Mouse (Mus musculus) limb, embryonic 13.5 days (tissue): Measurements from ENCODE around the gene Mad1l1. TPM values are rescaled to one million over a fixed set of nuclear protein-coding genes. Genes with fewer than 3 reads are reported as not detected.
A peak's percentile ranks its signal among the peaks of the same experiment; 100 is the strongest.

Experiments
- ATAC-seq: fragments of 200-750 bp; cut with Nextera tagmentation; 2 replicates; pipeline ENCODE4 v1.8.0; 2017; ENCODE audit warnings: low read depth, moderate number of reproducible peaks, moderate TSS enrichment; ENCODE audit not compliant: low FRiP score
- H3K27ac ChIP-seq: fragments of 300-500 bp; sonication (generic); 2 replicates; pipeline ENCODE4 v1.5.1; 2015; ENCODE audit warnings: inconsistent platforms, mild to moderate bottlenecking, moderate library complexity
- H3K27me3 ChIP-seq: fragments of 300-500 bp; sonication (generic); 2 replicates; pipeline ENCODE4 v1.6.1; 2015; ENCODE audit warnings: mild to moderate bottlenecking, inconsistent platforms
- H3K36me3 ChIP-seq: fragments of 300-500 bp; sonication (generic); 2 replicates; pipeline ENCODE4 v1.6.1; 2015; ENCODE audit warnings: inconsistent platforms, mild to moderate bottlenecking, moderate library complexity
- H3K4me1 ChIP-seq: fragments of 300-500 bp; sonication (generic); 2 replicates; pipeline ENCODE4 v1.6.1; 2015; ENCODE audit warnings: inconsistent platforms
- H3K4me2 ChIP-seq: fragments of 300-500 bp; sonication (generic); replicated peaks from 2 replicates; pipeline ENCODE4 v1.6.1; 2015; ENCODE audit warnings: inconsistent platforms, mild to moderate bottlenecking, moderate library complexity
- H3K4me3 ChIP-seq: fragments of 300-500 bp; sonication (generic); 2 replicates; pipeline ENCODE4 v1.5.1; 2015; ENCODE audit warnings: moderate library complexity, mild to moderate bottlenecking, inconsistent platforms
- H3K9ac ChIP-seq: fragments of 300-500 bp; sonication (generic); 2 replicates; pipeline ENCODE4 v1.6.1; 2015; ENCODE audit warnings: mild to moderate bottlenecking, inconsistent platforms
- H3K9me3 ChIP-seq: fragments of 300-500 bp; sonication (generic); 2 replicates; pipeline ENCODE4 v1.6.1; 2016; ENCODE audit warnings: inconsistent platforms
- WGBS: fragments of 180-500 bp; shearing (Covaris S2); methylation state at CpG from one replicate; pipeline ENCODE4 v1.1.7; 2015; 5-methylcytosine and 5-hydroxymethylcytosine counted together
- polyA plus RNA-seq: library from polyadenylated mRNA; unstranded; fragments of >200 nt; fragmentation: Nextera tagmentation; extraction: Ambion mirVana; gene quantifications from 2 replicates; pipeline ENCODE4 v1.2.1, GENCODE M21; 2015

Mad1l1 gene
- polyA plus RNA-seq, 1 experiment from 2014 or later, result 52.6 TPM

DNA sequence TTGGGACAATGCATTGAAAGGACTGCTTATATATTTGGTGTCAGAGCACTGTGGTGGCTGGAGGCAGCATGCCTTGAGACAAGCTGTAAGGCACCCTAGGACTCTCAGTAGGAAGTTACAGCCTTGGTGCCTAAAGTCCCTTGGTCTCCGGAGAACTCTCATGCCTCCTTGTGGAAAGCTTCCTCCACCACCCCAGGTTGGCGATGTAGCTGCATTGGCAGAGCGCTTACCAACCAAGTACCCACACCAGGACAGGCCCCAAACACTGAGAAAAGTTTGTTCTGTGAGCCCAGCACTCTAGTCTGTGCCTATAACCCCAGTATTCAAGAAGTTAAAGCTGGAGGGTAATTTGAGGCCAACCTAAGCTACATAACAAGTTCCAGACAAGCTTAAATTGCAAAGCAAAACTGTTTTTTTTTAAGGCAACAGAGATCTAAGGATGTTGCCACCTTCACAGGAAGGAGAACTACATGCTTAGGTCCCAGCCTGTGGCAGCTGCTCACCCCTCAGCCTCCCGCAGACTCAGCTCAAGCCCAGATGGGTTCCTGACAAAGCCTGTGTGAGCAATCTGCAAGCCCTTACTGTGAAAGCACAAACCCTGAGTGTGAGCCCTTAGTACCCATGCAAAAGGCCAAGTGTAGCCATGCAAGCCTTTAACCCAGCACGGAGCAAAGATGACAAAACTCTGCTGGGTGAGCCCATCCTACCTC is 50.2 kb downstream of the Mad1l1 start:
- no peaks in the 10 kb centered on the region for H3K27me3 ChIP-seq
- H3K27ac ChIP-seq, result no peak overlapping the region; the same call in 1 of the 2 replicates
- H3K4me3 ChIP-seq, result no peak overlapping the region
- H3K36me3 ChIP-seq, result peaks cover 29% of the 10 kb centered on the region
- no peak for ATAC-seq
- 78% methylated on average over 5 of the region's 5 CpGs for WGBS
- H3K9me3 ChIP-seq, result no peaks in the 10 kb centered on the region
- H3K4me2 ChIP-seq, result no peak overlapping the region
- H3K4me1 ChIP-seq, result peaks cover 15% of the 10 kb centered on the region
- H3K9ac ChIP-seq, result 0 out of 2 replicates have a peak overlapping the region, but pooled peaks have one; percentile 3

DNA sequence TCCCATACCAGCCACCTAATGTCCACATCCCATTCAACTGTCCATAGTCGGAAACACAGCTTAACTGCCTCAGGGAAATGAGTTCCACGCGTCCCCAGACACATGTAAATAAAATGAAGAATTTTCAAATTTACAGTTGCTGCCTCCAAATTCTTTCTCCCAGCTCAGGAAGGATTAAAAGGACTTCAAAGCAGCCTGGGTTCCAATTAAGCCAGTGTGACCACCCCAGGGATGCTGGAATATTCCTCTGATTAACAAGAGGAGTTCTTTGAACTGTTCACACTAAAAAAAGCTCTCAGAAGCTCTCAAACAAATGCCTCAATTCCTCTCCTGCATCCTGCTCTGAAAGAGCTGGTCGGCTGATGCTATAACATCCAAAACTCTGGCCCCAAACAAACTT is 53.0 kb downstream of the Mad1l1 start:
- no peaks in the 10 kb centered on the region for H3K27me3 ChIP-seq
- H3K27ac ChIP-seq, result no peak overlapping the region
- no peak for ATAC-seq
- H3K9ac ChIP-seq, result no peak overlapping the region
- no peaks in the 10 kb centered on the region for H3K9me3 ChIP-seq
- H3K4me1 ChIP-seq, result peaks cover 15% of the 10 kb centered on the region
- H3K4me3 ChIP-seq, result no peak overlapping the region
- no peak overlapping the region for H3K4me2 ChIP-seq
- 26% methylated on average over 4 of the region's 4 CpGs for WGBS
- H3K36me3 ChIP-seq, result peaks cover 15% of the 10 kb centered on the region

DNA sequence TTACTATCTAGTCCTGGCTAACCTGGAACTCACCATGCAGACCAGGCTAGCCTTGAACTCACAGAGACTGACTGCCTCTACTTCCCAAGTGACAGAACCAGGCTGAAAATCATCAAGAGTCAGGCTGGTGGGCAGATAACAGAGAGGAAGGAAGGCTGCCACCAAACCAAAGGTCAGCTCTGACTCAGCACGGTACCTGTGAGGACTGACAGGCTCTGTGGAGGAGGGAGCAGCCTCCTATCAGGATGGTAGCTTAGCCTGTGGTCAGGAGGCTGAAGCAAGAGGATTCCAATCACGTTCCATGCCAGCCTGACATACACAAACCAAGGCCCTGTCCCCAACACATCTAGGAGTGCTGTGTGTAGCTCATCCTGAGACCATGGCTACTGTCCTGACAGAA is 54.3 kb downstream of the Mad1l1 start:
- Histone ChIP-seq H3K4me3 (no peak overlapping the region), H3K4me2 (no peak overlapping the region), H3K9me3 (no peaks in the 10 kb centered on the region), H3K9ac (no peak overlapping the region), H3K27me3 (no peaks in the 10 kb centered on the region), H3K36me3 (peaks cover 15% of the 10 kb centered on the region), H3K4me1 (peaks cover 15% of the 10 kb centered on the region), H3K27ac (no peak overlapping the region)
- 87% methylated on average over 2 of the region's 2 CpGs for WGBS
- ATAC-seq, result no peak

DNA sequence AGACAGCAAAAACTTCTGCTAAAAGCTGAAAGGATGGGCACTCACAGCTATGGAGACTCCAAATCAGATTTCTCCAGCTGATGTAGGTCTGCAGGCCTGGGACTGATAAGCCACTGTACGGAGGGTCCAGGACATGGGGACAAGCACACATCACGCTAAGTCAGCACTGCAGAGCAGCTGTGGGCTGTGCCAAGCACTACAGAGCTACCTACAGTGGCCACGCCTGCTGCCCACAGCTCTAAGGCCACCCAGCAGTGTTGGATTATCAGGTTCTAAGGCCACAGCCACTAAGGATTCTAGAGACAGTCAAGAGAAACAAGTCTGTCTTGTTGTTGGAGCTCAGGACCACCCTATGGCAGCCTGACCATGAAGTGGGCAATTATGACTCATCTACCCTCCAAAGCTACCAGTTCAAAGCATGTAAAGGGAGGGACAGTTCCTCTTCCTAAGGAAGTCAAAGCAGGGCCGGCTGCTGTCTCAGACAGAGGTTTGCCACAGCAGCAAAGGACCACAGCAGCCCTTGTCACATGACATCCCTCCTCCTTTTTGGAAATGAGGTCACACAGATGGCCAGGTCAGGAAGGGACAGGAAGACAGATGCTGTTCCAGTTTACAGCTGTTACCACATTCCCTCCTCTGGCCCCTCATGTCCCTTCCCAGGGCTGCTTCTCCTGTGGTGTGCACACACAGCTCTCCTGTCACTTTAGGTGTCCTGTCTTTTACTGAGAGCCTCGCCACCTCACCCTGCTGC is 56.4 kb downstream of the Mad1l1 start:
- H3K9ac ChIP-seq, result no peak overlapping the region
- peaks cover 16% of the 10 kb centered on the region for H3K36me3 ChIP-seq
- 75% methylated on average over 5 of the region's 5 CpGs for WGBS
- no peaks in the 10 kb centered on the region for H3K27me3 ChIP-seq
- H3K27ac ChIP-seq, result no peak overlapping the region
- no peak for ATAC-seq
- peaks cover 9% of the 10 kb centered on the region for H3K4me1 ChIP-seq
- no peaks in the 10 kb centered on the region for H3K9me3 ChIP-seq
- H3K4me2 ChIP-seq, result no peak overlapping the region
- H3K4me3 ChIP-seq, result no peak overlapping the region

DNA sequence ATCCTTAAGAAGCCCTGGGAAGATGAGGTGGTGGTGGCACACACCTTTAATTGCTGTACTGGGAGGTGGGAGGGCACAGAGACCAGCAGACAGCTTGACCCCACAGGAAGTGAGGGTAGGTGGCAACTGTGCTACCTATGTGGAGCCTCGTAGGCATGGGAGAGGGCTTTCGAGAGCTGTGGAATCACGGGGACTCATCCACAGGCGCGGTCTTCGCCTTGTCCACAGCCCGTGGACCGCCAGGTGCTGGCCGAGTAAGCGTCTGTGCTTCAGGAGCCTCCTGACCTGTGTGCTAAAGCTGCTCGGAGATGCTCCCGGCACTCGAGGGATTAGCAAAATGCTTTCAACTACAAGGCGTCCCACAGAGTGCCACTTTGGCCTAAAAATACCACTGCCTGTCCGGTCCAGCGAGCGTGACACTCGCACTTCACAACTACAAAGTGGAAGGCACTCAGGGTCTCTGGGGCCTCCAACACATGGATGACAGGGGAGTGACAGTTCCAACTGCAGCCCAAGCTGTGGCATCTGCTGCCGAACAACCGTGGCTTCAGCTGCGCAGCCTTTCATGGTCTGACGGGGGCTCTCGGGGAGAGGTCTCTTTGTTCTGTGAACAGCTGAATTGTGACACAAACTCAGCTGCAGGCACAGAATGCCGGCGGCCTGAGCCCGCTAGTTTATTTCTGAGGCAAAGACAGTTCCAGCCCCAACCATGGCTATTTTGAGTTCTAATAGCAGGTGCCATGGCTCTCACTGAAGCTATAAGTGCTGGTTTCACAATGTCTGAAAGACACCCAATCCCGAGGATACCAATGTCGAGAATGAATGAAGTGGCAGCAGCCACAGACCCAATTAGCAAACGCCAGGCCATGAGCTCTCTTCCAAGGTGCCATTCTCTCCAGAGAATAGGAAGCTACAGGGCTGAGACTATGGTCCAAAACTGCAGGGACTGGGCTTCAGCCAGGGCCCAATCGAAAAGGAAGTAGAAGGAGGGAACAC is 57.3 kb downstream of the Mad1l1 start:
- peaks cover 9% of the 10 kb centered on the region for H3K4me1 ChIP-seq
- no peaks in the 10 kb centered on the region for H3K27me3 ChIP-seq
- H3K27ac ChIP-seq, result no peak overlapping the region
- peak; percentile 80 for ATAC-seq
- WGBS, result 77% methylated on average over 30 of the region's 30 CpGs
- no peaks in the 10 kb centered on the region for H3K9me3 ChIP-seq
- peaks cover 25% of the 10 kb centered on the region for H3K36me3 ChIP-seq
- H3K9ac ChIP-seq, result no peak overlapping the region
- no peak overlapping the region for H3K4me2 ChIP-seq
- no peak overlapping the region for H3K4me3 ChIP-seq

DNA sequence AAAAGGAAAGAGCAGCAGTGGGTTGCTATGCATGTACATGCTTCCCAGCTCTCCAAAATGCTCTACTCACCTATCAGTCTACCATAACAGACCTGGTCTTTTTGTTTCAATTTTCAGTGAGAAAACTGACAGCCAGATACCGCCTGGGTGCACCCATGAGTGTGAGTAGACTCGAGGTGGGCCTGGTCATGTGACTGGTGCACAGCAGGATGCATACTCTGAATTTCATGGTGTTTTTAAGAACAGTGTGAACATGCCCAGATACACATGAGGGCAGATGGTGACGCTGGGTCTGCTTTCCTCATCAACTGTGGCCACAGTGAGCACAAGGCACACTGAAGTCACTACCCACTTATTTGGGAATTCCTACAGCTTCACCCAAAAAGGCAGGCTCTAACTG is 59.0 kb downstream of the Mad1l1 start:
- no peak overlapping the region for H3K4me3 ChIP-seq
- H3K36me3 ChIP-seq, result peaks cover 33% of the 10 kb centered on the region
- H3K4me1 ChIP-seq, result no peaks in the 10 kb centered on the region
- no peaks in the 10 kb centered on the region for H3K9me3 ChIP-seq
- H3K27me3 ChIP-seq, result no peaks in the 10 kb centered on the region
- 78% methylated on average over 3 of the region's 3 CpGs for WGBS
- ATAC-seq, result no peak
- no peak overlapping the region for H3K9ac ChIP-seq
- H3K4me2 ChIP-seq, result no peak overlapping the region
- H3K27ac ChIP-seq, result no peak overlapping the region

DNA sequence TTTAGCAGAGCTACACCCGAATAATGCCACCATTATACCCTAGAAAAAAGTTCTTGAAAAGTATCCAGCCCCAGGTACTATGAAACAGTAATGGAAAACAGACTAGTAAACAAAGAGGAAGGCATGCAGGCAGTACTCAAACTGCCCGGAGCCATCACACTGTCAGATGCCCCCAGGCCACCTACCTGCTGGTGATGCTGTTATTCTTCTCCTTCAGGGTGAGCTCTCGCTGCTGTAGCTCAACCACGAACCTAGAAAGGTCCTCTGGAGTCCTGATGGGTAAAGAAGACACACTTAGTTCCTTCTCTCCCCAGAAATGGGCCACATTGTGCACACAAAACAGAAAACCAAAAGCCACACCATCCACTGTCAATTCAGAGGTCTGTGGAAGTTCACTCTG is 60.0 kb downstream of the Mad1l1 start:
- Histone ChIP-seq H3K9me3 (no peaks in the 10 kb centered on the region), H3K27me3 (no peaks in the 10 kb centered on the region), H3K9ac (no peak overlapping the region), H3K27ac (no peak overlapping the region), H3K4me2 (no peak overlapping the region), H3K4me3 (no peak overlapping the region), H3K4me1 (no peaks in the 10 kb centered on the region), H3K36me3 (peaks cover 35% of the 10 kb centered on the region)
- ATAC-seq, result no peak
- 87% methylated on average over 4 of the region's 4 CpGs for WGBS

DNA sequence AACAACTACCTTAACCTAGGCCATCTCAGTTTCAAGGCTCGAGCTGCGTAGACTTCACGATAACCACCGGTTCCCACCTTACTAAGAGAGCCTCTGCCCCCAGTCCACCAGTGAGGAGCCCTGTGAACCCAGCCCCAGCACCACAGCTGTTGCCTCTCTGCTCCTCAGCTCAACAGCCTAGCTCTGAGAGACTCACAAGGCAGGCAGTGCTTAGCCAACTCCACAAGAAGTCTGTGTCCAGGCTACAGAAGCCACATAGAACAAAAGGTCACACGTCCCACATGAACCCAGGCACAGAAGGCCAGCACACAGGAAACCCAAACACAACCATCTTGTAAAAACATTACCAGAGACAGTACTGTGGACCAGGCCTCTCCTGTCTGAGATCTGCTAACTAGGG is 62.7 kb downstream of the Mad1l1 start:
- Histone ChIP-seq H3K9me3 (no peaks in the 10 kb centered on the region), H3K4me1 (no peaks in the 10 kb centered on the region), H3K4me3 (no peak overlapping the region), H3K4me2 (no peak overlapping the region), H3K9ac (no peak overlapping the region), H3K27ac (no peak overlapping the region), H3K36me3 (peaks cover 40% of the 10 kb centered on the region), H3K27me3 (no peaks in the 10 kb centered on the region)
- ATAC-seq, result no peak
- 98% methylated on average over 5 of the region's 5 CpGs for WGBS

DNA sequence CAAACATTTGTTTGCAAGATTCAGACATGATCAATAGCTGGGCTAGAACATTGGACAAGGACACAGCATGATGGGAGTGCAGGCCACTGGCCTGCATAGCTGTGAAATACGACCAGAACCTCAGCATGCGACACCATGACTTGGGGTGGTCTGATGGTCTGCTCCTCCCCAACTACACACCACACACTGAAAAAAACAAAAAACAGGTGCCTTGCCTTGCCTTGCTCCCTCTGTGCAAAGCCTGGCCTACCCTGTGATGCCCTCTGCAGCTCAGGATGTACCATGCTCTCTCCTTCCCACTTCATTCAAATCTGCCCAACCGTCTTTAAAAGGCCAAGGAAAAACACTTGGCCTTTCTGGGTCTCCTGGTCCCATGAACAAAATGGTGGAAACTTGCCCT is 63.3 kb downstream of the Mad1l1 start:
- H3K9ac ChIP-seq, result no peak overlapping the region
- no peak overlapping the region for H3K27ac ChIP-seq
- H3K27me3 ChIP-seq, result no peaks in the 10 kb centered on the region
- 89% methylated on average over 3 of the region's 3 CpGs for WGBS
- no peaks in the 10 kb centered on the region for H3K4me1 ChIP-seq
- H3K36me3 ChIP-seq, result peaks cover 45% of the 10 kb centered on the region
- ATAC-seq, result no peak
- H3K4me2 ChIP-seq, result no peak overlapping the region
- H3K4me3 ChIP-seq, result no peak overlapping the region
- H3K9me3 ChIP-seq, result no peaks in the 10 kb centered on the region

DNA sequence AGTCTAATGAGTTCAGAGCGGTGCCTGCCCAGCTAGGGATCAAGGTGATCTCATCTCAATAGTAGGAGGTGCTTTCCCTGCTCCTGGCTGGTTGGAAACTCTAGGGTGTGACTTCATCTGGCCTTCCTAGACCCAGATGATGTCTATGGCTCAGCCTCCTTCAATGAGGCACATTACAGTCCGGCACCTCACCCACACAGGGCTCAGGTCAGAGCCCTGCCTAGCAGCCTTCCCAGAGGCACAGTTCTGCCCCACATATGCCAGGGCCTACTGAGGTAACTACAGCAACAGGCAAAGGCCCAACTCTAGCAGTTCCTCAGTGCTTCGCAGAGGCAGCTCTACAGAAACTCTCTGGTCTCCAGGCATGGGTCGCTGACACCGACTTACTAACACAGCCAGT is 63.9 kb downstream of the Mad1l1 start:
- Histone ChIP-seq H3K36me3 (peaks cover 49% of the 10 kb centered on the region), H3K4me3 (no peak overlapping the region)

DNA sequence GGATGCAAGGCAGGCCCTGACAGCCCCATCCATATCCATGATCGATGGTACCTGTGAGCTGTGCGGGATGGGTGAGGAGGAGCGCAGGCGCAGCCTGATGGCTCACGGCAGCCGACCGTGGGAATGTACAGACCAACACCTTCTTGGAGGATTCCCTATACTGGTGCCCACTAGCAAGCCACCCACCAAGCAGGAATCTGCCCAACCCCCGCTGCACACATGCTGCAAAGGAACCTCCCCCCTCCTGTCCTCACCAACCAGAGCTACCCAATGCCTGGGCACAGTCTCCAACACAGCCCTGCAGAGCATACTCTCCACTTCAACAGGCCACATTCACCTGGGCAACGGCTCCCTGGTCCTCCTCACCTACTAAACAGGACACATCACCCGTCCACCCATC is 64.7 kb downstream of the Mad1l1 start:
- H3K27ac ChIP-seq, result no peak overlapping the region
- H3K4me2 ChIP-seq, result no peak overlapping the region
- peaks cover 49% of the 10 kb centered on the region for H3K36me3 ChIP-seq
- H3K4me1 ChIP-seq, result no peaks in the 10 kb centered on the region
- no peak for ATAC-seq
- H3K4me3 ChIP-seq, result no peak overlapping the region
- H3K9me3 ChIP-seq, result no peaks in the 10 kb centered on the region
- no peak overlapping the region for H3K9ac ChIP-seq
- H3K27me3 ChIP-seq, result no peaks in the 10 kb centered on the region
- WGBS, result 90% methylated on average over 10 of the region's 10 CpGs

More for the DNA sequence above, 63.9 kb downstream of the Mad1l1 start:
- Histone ChIP-seq H3K9me3 (no peaks in the 10 kb centered on the region), H3K9ac (no peak overlapping the region), H3K4me1 (no peaks in the 10 kb centered on the region), H3K27me3 (no peaks in the 10 kb centered on the region), H3K4me2 (no peak overlapping the region), H3K27ac (no peak overlapping the region)
- ATAC-seq, result no peak
- 92% methylated on average over 5 of the region's 5 CpGs for WGBS

DNA sequence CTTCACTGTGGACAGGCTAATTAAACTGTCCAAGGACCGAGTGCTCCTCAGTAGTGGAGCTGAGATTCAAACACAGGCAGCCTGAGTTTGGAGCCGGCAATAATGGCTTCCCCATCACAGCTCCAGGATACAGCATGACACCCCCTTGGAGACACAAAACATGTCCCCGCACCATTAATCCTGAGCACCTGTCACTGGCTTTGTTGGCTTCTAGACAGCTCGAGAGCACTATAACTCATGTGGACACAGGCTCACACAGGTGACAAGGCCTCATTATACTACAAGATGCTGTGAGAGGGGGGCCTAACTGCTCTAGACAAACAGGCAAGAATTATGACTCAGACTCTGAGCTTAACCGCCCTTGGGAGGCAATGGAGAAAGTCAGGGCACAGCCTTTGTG is 66.1 kb downstream of the Mad1l1 start:
- H3K4me3 ChIP-seq, result no peak overlapping the region
- no peak overlapping the region for H3K9ac ChIP-seq
- no peaks in the 10 kb centered on the region for H3K4me1 ChIP-seq
- peaks cover 41% of the 10 kb centered on the region for H3K36me3 ChIP-seq
- no peaks in the 10 kb centered on the region for H3K27me3 ChIP-seq
- H3K9me3 ChIP-seq, result no peaks in the 10 kb centered on the region
- WGBS, result 78% methylated on average over 5 of the region's 5 CpGs
- no peak for ATAC-seq
- H3K27ac ChIP-seq, result no peak overlapping the region
- H3K4me2 ChIP-seq, result no peak overlapping the region
